Mouse (Mus musculus) hindbrain, embryonic 10.5 days (tissue): Measurements from ENCODE around the gene Yipf3. TPM values are rescaled to one million over a fixed set of nuclear protein-coding genes. Genes with fewer than 3 reads are reported as not detected.

Experiments
- DNase-seq: peaks from one replicate; pipeline ENCODE4 v3.0.0-alpha.2; 2017; ENCODE audit warnings: low spot score
- H3K27ac ChIP-seq: fragments of 300-500 bp; sonication (generic); 2 replicates; pipeline ENCODE4 v1.5.1; 2016; ENCODE audit warnings: mild to moderate bottlenecking, moderate library complexity
- H3K27me3 ChIP-seq: fragments of 300-500 bp; sonication (generic); 2 replicates; pipeline ENCODE4 v1.6.1; 2016; ENCODE audit warnings: mild to moderate bottlenecking; ENCODE audit not compliant: poor library complexity, insufficient read depth, severe bottlenecking
- H3K36me3 ChIP-seq: fragments of 300-500 bp; sonication (generic); 2 replicates; pipeline ENCODE4 v1.6.1; 2016; ENCODE audit warnings: mild to moderate bottlenecking, moderate library complexity
- H3K4me1 ChIP-seq: fragments of 300-500 bp; sonication (generic); replicated peaks from 2 replicates; pipeline ENCODE4 v1.6.1; 2016; ENCODE audit warnings: mild to moderate bottlenecking
- H3K4me3 ChIP-seq: fragments of 300-500 bp; sonication (generic); 2 replicates; pipeline ENCODE4 v1.5.1; 2016; ENCODE audit warnings: mild to moderate bottlenecking, moderate library complexity
- H3K9me3 ChIP-seq: fragments of 300-500 bp; sonication (generic); 2 replicates; pipeline ENCODE4 v1.6.1; 2016; ENCODE audit warnings: mild to moderate bottlenecking, moderate library complexity
- WGBS: fragments of 180-500 bp; shearing (Covaris S2); methylation state at CpG from one replicate; pipeline ENCODE4 v1.1.7; 2016; 5-methylcytosine and 5-hydroxymethylcytosine counted together
- microRNA counts: library from miRNA; unstranded; fragments of <30 nt; microRNA quantifications from one replicate; lab custom pipeline; 2017
- polyA plus RNA-seq: library from polyadenylated mRNA; unstranded; fragments of >200 nt; fragmentation: Nextera tagmentation; extraction: Ambion mirVana; gene quantifications from 2 replicates; pipeline ENCODE4 v1.2.1, GENCODE M21; 2016

Gene Yipf3
- polyA plus RNA-seq, 1 experiment from 2014 or later, result 85.0 TPM

- Histone ChIP-seq H3K27me3 (peaks cover 81% of the 10 kb centered on the region), H3K36me3 (0 out of 2 replicates have a peak, but pooled peaks cover 2% of the 10 kb centered on the region), H3K9me3 (no peaks in the 10 kb centered on the region), H3K27ac (0 out of 2 replicates have a peak overlapping the region, but pooled peaks have one; percentile 70), H3K4me1 (peaks cover 28% of the 10 kb centered on the region), H3K4me3 (peak overlapping the region; percentile 70)
- DNase-seq, result peak; percentile 93
- WGBS, result under 1% methylated on average over 48 of the region's 48 CpGs
Observed at GRCm38 (mm10) chr17:46298220-46298913, 50.5 kb downstream of the Yipf3 start.

- H3K27me3 ChIP-seq, result peaks cover 50% of the 10 kb centered on the region
- no peaks in the 10 kb centered on the region for H3K9me3 ChIP-seq
- H3K4me1 ChIP-seq, result peaks cover 33% of the 10 kb centered on the region
- no peak overlapping the region for H3K27ac ChIP-seq
- 81% methylated on average over 12 of the region's 12 CpGs for WGBS
- no peak for DNase-seq
- no peak overlapping the region for H3K4me3 ChIP-seq
- 0 out of 2 replicates have a peak, but pooled peaks cover 17% of the 10 kb centered on the region for H3K36me3 ChIP-seq
Observed at GRCm38 (mm10) chr17:46301892-46302291, 54.0 kb downstream of the Yipf3 start.

MicroRNAs within 50 kb of the gene (microRNA counts, 519-probe panel; counts per million panel counts)
- microRNA mmu-miR-693-3p (lab: Ali Mortazavi, UCI), result 1,255 counts per million, percentile 77 among the panel's probes with 10 or more counts
- microRNA mmu-miR-693-5p (lab: Ali Mortazavi, UCI), result 1,255 counts per million, percentile 77 among the panel's probes with 10 or more counts

Other genes with a start within 250 kb of the Yipf3 start
- 2.0 TPM in 2 replicates for gene Vegfa, start 215.7 kb upstream of the Yipf3 start, polyA plus RNA-seq
- gene Mrps18a, start 137.1 kb upstream of the Yipf3 start, polyA plus RNA-seq, result 148 and 151 TPM in 2 replicates
- 14.5 and 20.5 TPM in 2 replicates for gene Rsph9, start 103.9 kb upstream of the Yipf3 start, polyA plus RNA-seq
- gene Mad2l1bp, start 94.5 kb upstream of the Yipf3 start, polyA plus RNA-seq, result 38.7 and 38.9 TPM in 2 replicates
- 32.6 and 37.8 TPM in 2 replicates for gene Gtpbp2, start 87.0 kb upstream of the Yipf3 start, polyA plus RNA-seq
- gene Polh, start 45.4 kb upstream of the Yipf3 start, polyA plus RNA-seq, result 13.0 and 13.1 TPM in 2 replicates
- 59.2 and 66.8 TPM in 2 replicates for gene Xpo5, start 45.3 kb upstream of the Yipf3 start, polyA plus RNA-seq
- gene Polr1c, start within 50 bp of the Yipf3 start, polyA plus RNA-seq, result 107 and 135 TPM in 2 replicates
- 2.0 and 3.8 TPM in 2 replicates for gene Lrrc73, start 5.5 kb downstream of the Yipf3 start, polyA plus RNA-seq
- gene Tjap1, start 34.9 kb downstream of the Yipf3 start, polyA plus RNA-seq, result 60.1 and 67.3 TPM in 2 replicates
- 1.4 and 1.5 TPM in 2 replicates for gene Dlk2, start 49.3 kb downstream of the Yipf3 start, polyA plus RNA-seq
- 6.6 and 7.6 TPM in 2 replicates for gene Abcc10, start 80.3 kb downstream of the Yipf3 start, polyA plus RNA-seq
- gene Zfp318, start 135.7 kb downstream of the Yipf3 start, polyA plus RNA-seq, result 10.5 and 12.6 TPM in 2 replicates
- gene Crip3, start 180.8 kb downstream of the Yipf3 start, polyA plus RNA-seq, result 0.50 and 0.64 TPM in 2 replicates
- not detected in 2 replicates for gene Slc22a7, start 190.4 kb downstream of the Yipf3 start, polyA plus RNA-seq
- 1.4 and 2.1 TPM in 2 replicates for gene Ttbk1, start 239.6 kb downstream of the Yipf3 start, polyA plus RNA-seq
- 75.2 and 91.2 TPM in 2 replicates for gene Dnph1, start 248.6 kb downstream of the Yipf3 start, polyA plus RNA-seq